Mouse (Mus musculus): ENCODE measurements around the gene Sbno2. TPM values are rescaled to one million over a fixed set of nuclear protein-coding genes. Genes with fewer than 3 reads are reported as not detected.

Gene Sbno2
- total and polyA plus RNA-seq, 3 experiments, result 9.7 to 24.2 (median 22.6) TPM

DNA sequence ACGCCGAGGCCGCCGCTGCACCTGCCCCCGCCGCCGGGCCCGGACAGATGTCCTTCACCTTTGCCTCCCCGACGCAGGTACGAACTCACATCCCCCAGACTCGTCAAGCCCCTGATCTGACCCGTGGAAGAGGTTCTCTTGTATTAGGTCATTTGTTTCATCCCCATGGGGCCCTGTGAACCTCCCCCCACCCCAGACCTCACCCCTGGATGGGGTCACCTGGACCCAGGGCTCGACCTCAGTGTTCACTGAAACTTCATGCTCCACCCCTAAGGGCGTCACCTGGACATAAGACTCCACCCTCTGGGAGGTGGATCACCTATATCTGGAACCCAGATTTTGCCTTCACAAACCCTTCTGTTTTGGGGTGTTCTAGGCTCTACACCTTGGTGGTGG, 37.2 kb upstream of the Sbno2 start:
- H3K27ac ChIP-seq (ENCODE audit: insufficient read depth, low read depth), result peak overlapping the region; percentile 79
- peaks cover 33 to 72% of the 10 kb centered on the region in 2 experiments for H3K4me1 ChIP-seq (ENCODE audit: control insufficient read depth in 1 of 2, insufficient read depth in 2 of 2)
- H3K9me3 ChIP-seq (replicated peaks; ENCODE audit: low read length), result no peaks in the 10 kb centered on the region
- H3K79me2 ChIP-seq (replicated peaks; ENCODE audit: control insufficient read depth, extremely low read depth, insufficient read depth, poor library complexity, severe bottlenecking), result peaks cover 18% of the 10 kb centered on the region
- peaks cover 31 to 42% of the 10 kb centered on the region in 2 experiments for H3K36me3 ChIP-seq (replicated peaks in 1 of 2; ENCODE audit: control insufficient read depth in 1 of 2, insufficient read depth in 1 of 2, low read length in 1 of 2)
- TF ChIP-seq SIN3A (IDR thresholded peaks at IDR 0.05; ENCODE audit: low read length) (peak; percentile 12; the same call in 1 of the 2 replicates), JUN (IDR thresholded peaks at IDR 0.05; ENCODE audit: insufficient read depth, low read depth, low read length) (no peak), ZMIZ1 (IDR thresholded peaks at IDR 0.05; ENCODE audit: low read depth, low read length) (peak; percentile 11; the same call in 1 of the 2 replicates), MXI1 (IDR thresholded peaks at IDR 0.05; ENCODE audit: low read depth, low read length) (peak; percentile 4; the same call in 1 of the 2 replicates)
- no peak for DNase-seq (ENCODE audit: extremely low read depth)
- H3K27me3 ChIP-seq (replicated peaks), result peaks cover 25% of the 10 kb centered on the region
- peak overlapping the region; percentile 80 to 90 (median 84) for H3K4me3 ChIP-seq (replicated peaks in 1 of 3; ENCODE audit: low read depth in 2 of 3, low read length in 2 of 3, poor library complexity in 1 of 3)
- peak overlapping the region; percentile 82 for H3K9ac ChIP-seq (ENCODE audit: insufficient read depth, low read depth)
- peak overlapping the region; percentile 70 for H3K4me2 ChIP-seq (ENCODE audit: insufficient read depth, low read depth, poor library complexity, severe bottlenecking)
- in situ Hi-C loops (cut with MboI; ENCODE audit: low pct_ligation_motif_present, low pct_unique_long_range_greater_than_20kb, low sequenced_read_pairs), result loop anchor here (5.0 kb wide), 1 partner anchor 155 kb away; the partner anchor contains the start of gene Cnn2
- dilution Hi-C loops (cut with MboI; ENCODE audit: extremely low pct_ligation_motif_present, extremely low pct_unique_long_range_greater_than_20kb, low sequenced_read_pairs), result no loop called here

DNA sequence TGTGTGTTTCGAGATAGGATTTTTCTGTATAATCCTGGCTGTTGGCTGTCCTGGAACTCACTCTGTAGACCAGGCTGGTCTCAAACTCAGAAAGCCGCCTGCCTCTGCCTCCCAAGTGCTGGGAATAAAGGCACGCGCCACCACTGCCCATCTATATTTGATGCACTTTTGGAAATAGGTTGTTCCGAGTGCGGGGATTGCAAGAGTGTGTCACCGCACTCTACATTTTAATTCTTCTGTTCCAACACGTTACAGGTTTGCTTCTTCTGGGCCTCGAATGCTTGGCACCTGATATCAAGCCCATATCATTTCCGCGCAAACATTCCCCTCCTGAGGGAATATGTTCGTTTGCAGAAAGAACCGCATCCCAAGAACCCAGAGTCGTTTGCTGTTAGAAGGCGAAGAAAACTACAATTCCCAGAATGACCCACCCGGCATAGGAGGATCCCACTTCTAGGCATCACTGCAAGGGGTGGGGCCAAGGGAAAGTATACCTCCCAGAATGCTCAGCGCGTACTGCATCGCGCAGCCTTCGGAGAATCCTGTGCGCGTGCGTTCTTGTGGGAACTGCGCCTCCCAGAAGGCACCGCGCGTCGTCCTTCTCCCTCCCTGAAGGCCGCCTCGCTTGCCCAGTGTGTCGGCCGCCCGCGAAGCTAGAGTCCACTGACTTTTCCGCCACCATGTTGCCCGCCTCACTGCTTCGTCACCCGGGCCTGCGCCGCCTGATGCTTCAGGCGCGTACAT, 36.6 kb upstream of the Sbno2 start:
- Histone ChIP-seq H3K27ac (ENCODE audit: insufficient read depth, low read depth) (peak overlapping the region; percentile 79), H3K9ac (ENCODE audit: insufficient read depth, low read depth) (peak overlapping the region; percentile 82), H3K9me3 (replicated peaks; ENCODE audit: low read length) (no peaks in the 10 kb centered on the region), H3K4me2 (ENCODE audit: insufficient read depth, low read depth, poor library complexity, severe bottlenecking) (peak overlapping the region; percentile 72), H3K27me3 (replicated peaks) (peaks cover 25% of the 10 kb centered on the region), H3K79me2 (replicated peaks; ENCODE audit: control insufficient read depth, extremely low read depth, insufficient read depth, poor library complexity, severe bottlenecking) (peaks cover 18% of the 10 kb centered on the region), H3K4me3 (replicated peaks in 1 of 3; ENCODE audit: low read depth in 2 of 3, low read length in 2 of 3, poor library complexity in 1 of 3) (peak overlapping the region; percentile 80 to 90 (median 84)), H3K4me1 (ENCODE audit: control insufficient read depth in 1 of 2, insufficient read depth in 2 of 2) (peaks cover 28 to 67% of the 10 kb centered on the region in 2 experiments), H3K36me3 (replicated peaks in 1 of 2; ENCODE audit: control insufficient read depth in 1 of 2, insufficient read depth in 1 of 2, low read length in 1 of 2) (peaks cover 31 to 37% of the 10 kb centered on the region in 2 experiments)
- peak; percentile 98 for DNase-seq (ENCODE audit: extremely low read depth)
- in situ Hi-C loops (cut with MboI; ENCODE audit: low pct_ligation_motif_present, low pct_unique_long_range_greater_than_20kb, low sequenced_read_pairs) (loop anchor here (5.0 kb wide), 1 partner anchor 155 kb away; the partner anchor contains the start of gene Cnn2), dilution Hi-C loops (cut with MboI; ENCODE audit: extremely low pct_ligation_motif_present, extremely low pct_unique_long_range_greater_than_20kb, low sequenced_read_pairs) (no loop called here)
- TF ChIP-seq ZKSCAN1 (IDR thresholded peaks at IDR 0.05; ENCODE audit: borderline replicate concordance, low read depth, low read length) (no peak), TCF12 (IDR thresholded peaks at IDR 0.05; ENCODE audit: low read depth, low read length) (peak; percentile 49), SIN3A (IDR thresholded peaks at IDR 0.05; ENCODE audit: low read length) (peak; percentile 88), JUN (IDR thresholded peaks at IDR 0.05; ENCODE audit: insufficient read depth, low read depth, low read length) (no peak), E2F4 (IDR thresholded peaks at IDR 0.05; ENCODE audit: insufficient replicate concordance, low read depth, low read length) (no peak), ZNF384 (IDR thresholded peaks at IDR 0.05; ENCODE audit: low read depth, low read length) (no peak), GABPA (IDR thresholded peaks at IDR 0.05; ENCODE audit: insufficient replicate concordance, low read depth, low read length) (peak; percentile 14; the same call in 1 of the 2 replicates), MYC (IDR thresholded peaks at IDR 0.05; ENCODE audit: low read depth, low read length) (peak; percentile 89), UBTF (IDR thresholded peaks at IDR 0.05; ENCODE audit: low read depth, low read length) (no peak), MAX (IDR thresholded peaks at IDR 0.05; ENCODE audit: low read length) (peak; percentile 91; the same call in 1 of the 2 replicates), MXI1 (IDR thresholded peaks at IDR 0.05; ENCODE audit: low read depth, low read length) (peak; percentile 15; the same call in 1 of the 2 replicates), POLR2AphosphoS2 (IDR thresholded peaks at IDR 0.05; ENCODE audit: low read depth, low read length) (peak; percentile 56; the same call in 1 of the 2 replicates), POLR2A (IDR thresholded peaks at IDR 0.05; ENCODE audit: low read depth, low read length) (peak; percentile 85), PAX5 (IDR thresholded peaks at IDR 0.05; ENCODE audit: low read length) (no peak), KAT2A (IDR thresholded peaks at IDR 0.05; ENCODE audit: insufficient replicate concordance, low read length) (peak; percentile 87; the same call in 1 of the 2 replicates), CHD1 (IDR thresholded peaks at IDR 0.05; ENCODE audit: low read depth, low read length) (no peak), BHLHE40 (IDR thresholded peaks at IDR 0.05; ENCODE audit: low read depth, low read length) (no peak; the same call in 1 of the 2 replicates), HCFC1 (IDR thresholded peaks at IDR 0.05; ENCODE audit: low read depth, low read length) (peak; percentile 95), USF2 (conservative IDR thresholded peaks at IDR 0.05; ENCODE audit: low read depth, low read length) (no peak), ZMIZ1 (IDR thresholded peaks at IDR 0.05; ENCODE audit: low read depth, low read length) (peak; percentile 64; the same call in 1 of the 2 replicates), CTCF (conservative IDR thresholded peaks at IDR 0.05 in 1 of 2, IDR thresholded peaks at IDR 0.05 in 1 of 2; ENCODE audit: low read depth in 2 of 2, low read length in 2 of 2) (no peak), JUND (conservative IDR thresholded peaks at IDR 0.05; ENCODE audit: low read depth, low read length) (no peak), RAD21 (IDR thresholded peaks at IDR 0.05; ENCODE audit: low read depth, low read length) (no peak), NELFE (IDR thresholded peaks at IDR 0.05; ENCODE audit: low read depth, low read length) (peak; percentile 83), TBP (conservative IDR thresholded peaks at IDR 0.05; ENCODE audit: low read depth, low read length) (no peak; the same call in 1 of the 2 replicates), MAZ (IDR thresholded peaks at IDR 0.05; ENCODE audit: low read depth, low read length) (0 out of 2 replicates have a peak, but pooled peaks have one; percentile 66), SMC3 (IDR thresholded peaks at IDR 0.05; ENCODE audit: low read depth, low read length) (no peak), IRF4 (IDR thresholded peaks at IDR 0.05; ENCODE audit: low read depth, low read length) (peak; percentile 36; the same call in 1 of the 2 replicates), MEF2A (IDR thresholded peaks at IDR 0.05; ENCODE audit: borderline replicate concordance, low read depth, low read length) (peak; percentile 46; the same call in 1 of the 2 replicates)

Data from CH12.LX (cell line).